Comparison of ENCODE assay signal across 8 mouse cellular contexts in genomic region chr17:4994813-4995560, GRCm38 (mm10). TPM values are rescaled to one million over a fixed set of nuclear protein-coding genes. Genes with fewer than 3 reads are reported as not detected.
A peak's percentile ranks its signal among the peaks of the same experiment; 100 is the strongest.
DNase-seq lines count a peak whose midpoint lies in the region; ATAC-seq and TF ChIP-seq lines count a peak whose summit lies in the region.

No protein-coding gene starts in this region.

- H3K4me1 ChIP-seq in intestine, embryonic 16.5 days (ENCODE audit: control insufficient read depth, insufficient read depth, low read length), result peaks cover 11% of the 10 kb centered on the region
- peaks cover 16% of the 10 kb centered on the region for H3K4me1 ChIP-seq in limb, embryonic 14.5 days (ENCODE audit: control insufficient read depth, insufficient read depth, low read length)
- peaks cover 27% of the 10 kb centered on the region for H3K4me1 ChIP-seq in midbrain, embryonic 14.5 days (ENCODE audit: control insufficient read depth, insufficient read depth, low read length)

- WGBS in intestine, embryonic 16.5 days, result under 1% methylated on average over 78 of the region's 81 CpGs
- 0% methylated on average over 21 of the region's 81 CpGs for WGBS in limb, embryonic 14.5 days
- under 1% methylated on average over 70 of the region's 81 CpGs for WGBS in midbrain, embryonic 14.5 days

- peak; percentile 57 for ATAC-seq in intestine, embryonic 16.5 days
- peak; percentile 56 for ATAC-seq in limb, embryonic 14.5 days (ENCODE audit: low FRiP score, low read depth)
- ATAC-seq in midbrain, embryonic 14.5 days (ENCODE audit: low FRiP score, low TSS enrichment), result peak; percentile 58

- no peaks in the 10 kb centered on the region for H3K27me3 ChIP-seq in intestine, embryonic 16.5 days (replicated peaks; ENCODE audit: control insufficient read depth, insufficient read depth, low read length)
- H3K27me3 ChIP-seq in limb, embryonic 14.5 days (ENCODE audit: control insufficient read depth, insufficient read depth, low read length), result no peaks in the 10 kb centered on the region
- H3K27me3 ChIP-seq in midbrain, embryonic 14.5 days (ENCODE audit: control insufficient read depth, insufficient read depth, low read length), result no peaks in the 10 kb centered on the region

- DNase-seq in urinary bladder, adult 18-20 months (ENCODE audit: low spot score in 2 of 2), result peak; percentile 36 to 68
- no peak for DNase-seq in urinary bladder, postnatal 10 days (ENCODE audit: low spot score)
- DNase-seq in embryo, embryonic 11 days, result peak; percentile 83
- DNase-seq in gastrocnemius, postnatal 4 days (ENCODE audit: low spot score in 2 of 2), result peak; percentile 60 to 75
- peak; percentile 62 for DNase-seq in limb, embryonic 14.5 days (ENCODE audit: low spot score)
- DNase-seq in midbrain, embryonic 14.5 days, result peak; percentile 82
- peak; percentile 49 to 60 for DNase-seq in spleen, postnatal 14 days (ENCODE audit: low spot score in 2 of 2)

- peak overlapping the region; percentile 100 for H3K27ac ChIP-seq in intestine, embryonic 16.5 days (ENCODE audit: low read length)
- H3K27ac ChIP-seq in limb, embryonic 14.5 days (replicated peaks; ENCODE audit: low read depth, low read length), result peak overlapping the region; percentile 98
- H3K27ac ChIP-seq in midbrain, embryonic 14.5 days (replicated peaks; ENCODE audit: low read depth, low read length), result peak overlapping the region; percentile 100

- H3K9ac ChIP-seq in intestine, embryonic 16.5 days (ENCODE audit: low read depth, low read length), result peak overlapping the region; percentile 99
- H3K9ac ChIP-seq in limb, embryonic 14.5 days (ENCODE audit: low read depth, low read length, severe bottlenecking), result peak overlapping the region; percentile 100
- H3K9ac ChIP-seq in midbrain, embryonic 14.5 days (replicated peaks; ENCODE audit: low read length), result peak overlapping the region; percentile 100

- TF ChIP-seq POLR2A in limb, embryonic 14.5 days (IDR thresholded peaks at IDR 0.05; ENCODE audit: borderline replicate concordance, extremely low read depth, insufficient read depth, insufficient read length), result peak; percentile 64; the same call in 1 of the 2 replicates

- no peaks in the 10 kb centered on the region for H3K9me3 ChIP-seq in intestine, embryonic 16.5 days (ENCODE audit: control insufficient read depth, low read length)
- H3K9me3 ChIP-seq in limb, embryonic 14.5 days (ENCODE audit: control insufficient read depth, low read length), result no peaks in the 10 kb centered on the region
- no peaks in the 10 kb centered on the region for H3K9me3 ChIP-seq in midbrain, embryonic 14.5 days (ENCODE audit: control insufficient read depth, low read length)

- H3K4me2 ChIP-seq in intestine, embryonic 16.5 days (ENCODE audit: low read depth, low read length), result peak overlapping the region; percentile 73
- H3K4me2 ChIP-seq in limb, embryonic 14.5 days (replicated peaks; ENCODE audit: low read depth, low read length, severe bottlenecking), result peak overlapping the region; percentile 71
- H3K4me2 ChIP-seq in midbrain, embryonic 14.5 days (ENCODE audit: low read length), result peak overlapping the region; percentile 74

- no peaks in the 10 kb centered on the region for H3K36me3 ChIP-seq in intestine, embryonic 16.5 days (ENCODE audit: control insufficient read depth, insufficient read depth, low read length)
- no peaks in the 10 kb centered on the region for H3K36me3 ChIP-seq in limb, embryonic 14.5 days (ENCODE audit: control insufficient read depth, insufficient read depth, low read length)
- no peaks in the 10 kb centered on the region for H3K36me3 ChIP-seq in midbrain, embryonic 14.5 days (ENCODE audit: control insufficient read depth, insufficient read depth, low read length)

- H3K4me3 ChIP-seq in intestine, embryonic 16.5 days (ENCODE audit: low read length), result peak overlapping the region; percentile 93
- peak overlapping the region; percentile 93 for H3K4me3 ChIP-seq in limb, embryonic 14.5 days (replicated peaks; ENCODE audit: low read length)
- H3K4me3 ChIP-seq in midbrain, embryonic 14.5 days (replicated peaks; ENCODE audit: low read depth, low read length), result peak overlapping the region; percentile 94

RNA-seq across cellular contexts. Expression of gene Arid1b, which starts 0.9 kb away (rescaled TPM):
- total RNA-seq in gastrocnemius, postnatal 4 days (2021), result 10 to 100 TPM; 52.9 to 53.0 TPM
- polyA plus RNA-seq in intestine, embryonic 16.5 days (2015; fragmentation: Nextera tagmentation; extraction: Ambion mirVana), result 5.8 and 6.5 TPM in 2 replicates
- 20.5 and 26.1 TPM in 2 replicates for polyA plus RNA-seq in limb, embryonic 14.5 days (2012; rRNA removed)
- 14.7 and 16.4 TPM in 2 replicates for polyA plus RNA-seq in limb, embryonic 14.5 days (2014; fragmentation: Nextera tagmentation; extraction: Ambion mirVana)
- polyA plus RNA-seq in midbrain, embryonic 14.5 days (2014; fragmentation: Nextera tagmentation; extraction: Ambion mirVana), result 22.8 and 23.8 TPM in 2 replicates
